9 mouse cellular contexts compared by ENCODE assay signal in the genomic region with DNA sequence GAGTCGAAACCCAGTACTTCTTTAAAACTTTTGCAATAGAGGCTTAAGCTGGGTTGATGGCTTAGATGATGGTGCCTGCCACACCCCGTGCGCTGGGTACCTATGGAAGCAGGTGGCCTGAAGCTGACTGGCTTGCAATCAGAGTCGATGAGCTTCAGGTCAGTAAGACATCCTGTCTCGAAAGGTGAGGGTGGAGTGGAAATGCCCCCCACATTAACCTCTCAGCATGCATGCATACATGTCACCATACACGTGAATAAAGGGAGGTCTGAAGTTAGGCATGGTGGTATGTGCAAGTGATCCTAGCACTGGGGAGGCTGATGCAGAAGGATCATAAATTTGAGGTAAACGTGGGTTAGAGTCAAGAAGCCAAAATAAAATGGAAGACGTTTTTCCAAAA. TPM values are rescaled to one million over a fixed set of nuclear protein-coding genes. Genes with fewer than 3 reads are reported as not detected.
DNase-seq lines count a peak whose midpoint lies in the region; ATAC-seq lines count a peak whose summit lies in the region.
"Had no signal": no experiment of that assay in that cellular context is flagged by ENCODE, and none has a peak within 500 bp of the region (broad histone marks: within the 10 kb centered on the region; RNA-seq: fewer than 3 reads in every experiment).

No protein-coding gene starts in this region.

- H3K36me3 ChIP-seq in erythroblast, embryonic 14.5 days (ENCODE audit: control insufficient read depth), result peaks cover 50% of the 10 kb centered on the region
- peaks cover 6% of the 10 kb centered on the region for H3K36me3 ChIP-seq in neural tube, embryonic 11.5 days (ENCODE audit: control insufficient read depth, insufficient read depth, low read length)
- peaks cover 41% of the 10 kb centered on the region for H3K36me3 ChIP-seq in limb, embryonic 13.5 days
- H3K36me3 ChIP-seq in stomach, embryonic 15.5 days, result peaks cover 18% of the 10 kb centered on the region

- H3K9me3 ChIP-seq in erythroblast, embryonic 14.5 days (ENCODE audit: control insufficient read depth, low read length), result no peaks in the 10 kb centered on the region
- H3K9me3 ChIP-seq in neural tube, embryonic 11.5 days (ENCODE audit: control insufficient read depth, low read length), result no peaks in the 10 kb centered on the region
- H3K9me3 ChIP-seq in limb, embryonic 13.5 days, result no peaks in the 10 kb centered on the region
- H3K9me3 ChIP-seq in stomach, embryonic 15.5 days, result no peaks in the 10 kb centered on the region

- peak overlapping the region; percentile 73 for H3K4me3 ChIP-seq in erythroblast, embryonic 14.5 days (replicated peaks)
- H3K4me3 ChIP-seq in neural tube, embryonic 11.5 days (ENCODE audit: low read depth, low read length), result peak overlapping the region; percentile 73; the same call in 1 of the 2 replicates
- H3K4me3 ChIP-seq in limb, embryonic 13.5 days, result peak overlapping the region; percentile 75
- H3K4me3 ChIP-seq in stomach, embryonic 15.5 days (replicated peaks), result no peak overlapping the region

- DNase-seq in neural tube, embryonic 11.5 days (ENCODE audit: low spot score), result no peak
- DNase-seq in neural tube, embryonic 10.5 days (ENCODE audit: extremely low spot score, low spot score), result no peak
- no peak for DNase-seq in adrenal gland, postnatal 36 days
- no peak for DNase-seq in gastrocnemius, postnatal 36 days
- DNase-seq: B cell, adult 2 months had no signal

- H3K4me2 ChIP-seq in neural tube, embryonic 11.5 days (ENCODE audit: low read depth), result peak overlapping the region; percentile 87; the same call in 1 of the 2 replicates
- peak overlapping the region; percentile 74 for H3K4me2 ChIP-seq in limb, embryonic 13.5 days (replicated peaks)
- peak overlapping the region; percentile 63 for H3K4me2 ChIP-seq in stomach, embryonic 15.5 days

- ATAC-seq in erythroblast, adult 5-6 weeks (replicated peaks; ENCODE audit: low FRiP score, poor library complexity, severe bottlenecking), result no peak
- no peak for ATAC-seq in neural tube, embryonic 11.5 days (ENCODE audit: insufficient read depth, low FRiP score, low TSS enrichment)
- ATAC-seq in limb, embryonic 13.5 days (ENCODE audit: low FRiP score, low read depth), result no peak
- ATAC-seq in stomach, embryonic 15.5 days (ENCODE audit: insufficient read depth, low FRiP score, low read depth), result no peak

- H3K4me1 ChIP-seq in erythroblast, embryonic 14.5 days (ENCODE audit: control insufficient read depth), result peaks cover 46% of the 10 kb centered on the region
- H3K4me1 ChIP-seq in neural tube, embryonic 11.5 days (ENCODE audit: control insufficient read depth, insufficient read depth, low read length), result 0 out of 2 replicates have a peak, but pooled peaks cover 6% of the 10 kb centered on the region
- peaks cover 39% of the 10 kb centered on the region for H3K4me1 ChIP-seq in limb, embryonic 13.5 days
- peaks cover 10% of the 10 kb centered on the region for H3K4me1 ChIP-seq in stomach, embryonic 15.5 days

- WGBS in neural tube, embryonic 11.5 days, result 85% methylated on average over 8 of the region's 8 CpGs
- 73% methylated on average over 8 of the region's 8 CpGs for WGBS in limb, embryonic 13.5 days
- 82% methylated on average over 8 of the region's 8 CpGs for WGBS in stomach, embryonic 15.5 days

- intact Hi-C loops in gastrocnemius, postnatal 36 days (cut with DNase I), result loop anchor here (5.0 kb wide), 3 partner anchors 42 to 207 kb away; a partner anchor contains a TSS

- no peak overlapping the region for H3K27ac ChIP-seq in neural tube, embryonic 11.5 days (ENCODE audit: low read depth, low read length)
- H3K27ac ChIP-seq in limb, embryonic 13.5 days, result 0 out of 2 replicates have a peak overlapping the region, but pooled peaks have one; percentile 15
- H3K27ac ChIP-seq in stomach, embryonic 15.5 days, result no peak overlapping the region

- H3K9ac ChIP-seq in neural tube, embryonic 11.5 days (ENCODE audit: low read length), result peak overlapping the region; percentile 35
- peak overlapping the region; percentile 55; the same call in 1 of the 2 replicates for H3K9ac ChIP-seq in limb, embryonic 13.5 days
- no peak overlapping the region for H3K9ac ChIP-seq in stomach, embryonic 15.5 days

- H3K27me3 ChIP-seq in erythroblast, embryonic 14.5 days (ENCODE audit: control insufficient read depth), result peaks cover 39% of the 10 kb centered on the region
- no peaks in the 10 kb centered on the region for H3K27me3 ChIP-seq in neural tube, embryonic 11.5 days (ENCODE audit: control insufficient read depth, insufficient read depth, low read length)
- H3K27me3 ChIP-seq in limb, embryonic 13.5 days, result no peaks in the 10 kb centered on the region
- H3K27me3 ChIP-seq in stomach, embryonic 15.5 days (replicated peaks), result no peaks in the 10 kb centered on the region

RNA-seq across cellular contexts. Expression of a gene that starts 2.6 kb away (rescaled TPM):
- polyA plus RNA-seq in erythroblast, embryonic 14.5 days (2012), result 1.2 and 2.9 TPM in 2 replicates
- 22.6 and 29.2 TPM in 2 replicates for total RNA-seq in erythroblast, adult 5-6 weeks (2015; ENCODE audit: low replicate concordance)
- total RNA-seq in erythroblast, adult 5-6 weeks (2017; ENCODE audit: low replicate concordance), result 9.0 and 15.5 TPM in 2 replicates
- 64.9 and 66.5 TPM in 2 replicates for polyA plus RNA-seq in neural tube, embryonic 11.5 days (2014; fragmentation: Nextera tagmentation; extraction: Ambion mirVana)
- polyA plus RNA-seq in limb, embryonic 13.5 days (2015; fragmentation: Nextera tagmentation; extraction: Ambion mirVana), result 54.7 and 65.5 TPM in 2 replicates
- 57.1 and 63.3 TPM in 2 replicates for polyA plus RNA-seq in stomach, embryonic 15.5 days (2015; fragmentation: Nextera tagmentation; extraction: Ambion mirVana)
- total RNA-seq in adrenal gland, postnatal 36 days (2021), result 10 to 100 TPM; 16.8 to 20.8 TPM
- 10 to 100 TPM; 12.7 to 29.6 TPM for total RNA-seq in gastrocnemius, postnatal 36 days (2021)

RNA-seq across cellular contexts. Expression of a gene that starts 44.3 kb away (rescaled TPM):
- polyA plus RNA-seq in erythroblast, embryonic 14.5 days (2012), result 0.72 and 1.1 TPM in 2 replicates
- total RNA-seq in erythroblast, adult 5-6 weeks (2015; ENCODE audit: low replicate concordance), result 43.9 and 44.4 TPM in 2 replicates
- total RNA-seq in erythroblast, adult 5-6 weeks (2017; ENCODE audit: low replicate concordance), result 19.9 and 21.7 TPM in 2 replicates
- polyA plus RNA-seq in neural tube, embryonic 11.5 days (2014; fragmentation: Nextera tagmentation; extraction: Ambion mirVana), result 14.2 and 18.4 TPM in 2 replicates
- polyA plus RNA-seq in limb, embryonic 13.5 days (2015; fragmentation: Nextera tagmentation; extraction: Ambion mirVana), result 47.2 and 51.0 TPM in 2 replicates
- 35.2 and 36.5 TPM in 2 replicates for polyA plus RNA-seq in stomach, embryonic 15.5 days (2015; fragmentation: Nextera tagmentation; extraction: Ambion mirVana)
- total RNA-seq in adrenal gland, postnatal 36 days (2021), result 10 to 100 TPM; 65.5 to 66.3 TPM
- 10 to 100 TPM; 42.7 to 50.3 TPM for total RNA-seq in gastrocnemius, postnatal 36 days (2021)

RNA-seq across cellular contexts. Expression of a gene that starts 44.7 kb away (rescaled TPM):
- polyA plus RNA-seq in erythroblast, embryonic 14.5 days (2012), result 0.09 TPM in 1 of 2 replicates, not detected in the other
- not detected in 2 replicates for total RNA-seq in erythroblast, adult 5-6 weeks (2015; ENCODE audit: low replicate concordance)
- not detected in 2 replicates for total RNA-seq in erythroblast, adult 5-6 weeks (2017; ENCODE audit: low replicate concordance)
- not detected in 2 replicates for polyA plus RNA-seq in neural tube, embryonic 11.5 days (2014; fragmentation: Nextera tagmentation; extraction: Ambion mirVana)
- not detected in 2 replicates for polyA plus RNA-seq in limb, embryonic 13.5 days (2015; fragmentation: Nextera tagmentation; extraction: Ambion mirVana)
- polyA plus RNA-seq in stomach, embryonic 15.5 days (2015; fragmentation: Nextera tagmentation; extraction: Ambion mirVana), result 0.28 TPM in 1 of 2 replicates, not detected in the other
- total RNA-seq in adrenal gland, postnatal 36 days (2021), result 1 to 10 TPM; 1.2 to 1.4 TPM
- total RNA-seq in gastrocnemius, postnatal 36 days (2021), result 1 to 10 TPM in 1 of 2 experiments, not detected in 1; 1.6 TPM

RNA-seq across cellular contexts. Expression of a gene that starts 52.4 kb away (rescaled TPM):
- 9.1 and 9.5 TPM in 2 replicates for polyA plus RNA-seq in erythroblast, embryonic 14.5 days (2012)
- total RNA-seq in erythroblast, adult 5-6 weeks (2015; ENCODE audit: low replicate concordance), result 122 and 194 TPM in 2 replicates
- 216 and 452 TPM in 2 replicates for total RNA-seq in erythroblast, adult 5-6 weeks (2017; ENCODE audit: low replicate concordance)
- 36.7 and 40.9 TPM in 2 replicates for polyA plus RNA-seq in neural tube, embryonic 11.5 days (2014; fragmentation: Nextera tagmentation; extraction: Ambion mirVana)
- polyA plus RNA-seq in limb, embryonic 13.5 days (2015; fragmentation: Nextera tagmentation; extraction: Ambion mirVana), result 57.7 and 58.3 TPM in 2 replicates
- polyA plus RNA-seq in stomach, embryonic 15.5 days (2015; fragmentation: Nextera tagmentation; extraction: Ambion mirVana), result 29.9 and 33.5 TPM in 2 replicates
- total RNA-seq in adrenal gland, postnatal 36 days (2021), result 100 to 1,000 TPM in 1 of 2 experiments, 10 to 100 TPM in 1; 92.7 to 110 TPM
- total RNA-seq in gastrocnemius, postnatal 36 days (2021), result 10 to 100 TPM; 57.9 to 72.7 TPM

Comparison
In these comparisons a context has a peak if more than half of its experiments do, and no peak if none do; other contexts are left out.
1. RNA of a gene that starts 2.6 kb away (polyA plus RNA-seq): 64.9 to 66.5 TPM in neural tube, embryonic 11.5 days, 57.1 to 63.3 TPM in stomach, embryonic 15.5 days and 54.7 to 65.5 TPM in limb, embryonic 13.5 days; 1.2 to 2.9 TPM in erythroblast, embryonic 14.5 days; every median in the first group is over 10 times any median in the second.
2. Peak in every context shown above with its lines, with median percentiles within 50 percentile points of each other: H3K4me2 ChIP-seq.